Comparison of ENCODE assay signal across 26 mouse cellular contexts in genomic region chr4:56698671-56699070, GRCm38 (mm10). TPM values are rescaled to one million over a fixed set of nuclear protein-coding genes. Genes with fewer than 3 reads are reported as not detected.
DNase-seq lines count a peak whose midpoint lies in the region; ATAC-seq lines count a peak whose summit lies in the region.
"Had no signal": no experiment of that assay in that cellular context is flagged by ENCODE, and none has a peak within 500 bp of the region (broad histone marks: within the 10 kb centered on the region; RNA-seq: fewer than 3 reads in every experiment).

No protein-coding gene starts in this region.

- H3K4me1 ChIP-seq in kidney, embryonic 16.5 days (ENCODE audit: insufficient read depth, low read length), result peaks cover 7% of the 10 kb centered on the region; the same call in 1 of the 2 replicates

- no peak overlapping the region for H3K9ac ChIP-seq in kidney, embryonic 16.5 days (replicated peaks; ENCODE audit: low read length)
- H3K9ac ChIP-seq: embryonic facial prominence, embryonic 15.5 days; heart, embryonic 13.5 days; hindbrain, embryonic 12.5 days had no signal

- 33% methylated on average over 5 of the region's 5 CpGs for WGBS in kidney, embryonic 16.5 days

- no peak overlapping the region for H3K4me2 ChIP-seq in kidney, embryonic 16.5 days (replicated peaks; ENCODE audit: low read depth, low read length)
- H3K4me2 ChIP-seq: embryonic facial prominence, embryonic 15.5 days; heart, embryonic 13.5 days; hindbrain, embryonic 12.5 days had no signal

- H3K4me3 ChIP-seq in kidney, embryonic 16.5 days (ENCODE audit: low read length), result no peak overlapping the region
- H3K4me3 ChIP-seq: embryonic facial prominence, embryonic 15.5 days; erythroblast, embryonic 14.5 days; forebrain, embryonic 10.5 days; heart, embryonic 13.5 days; hindbrain, embryonic 12.5 days had no signal

- H3K27me3 ChIP-seq in kidney, embryonic 16.5 days (ENCODE audit: insufficient read depth, low read length), result no peaks in the 10 kb centered on the region
- H3K27me3 ChIP-seq: embryonic facial prominence, embryonic 15.5 days; heart, embryonic 13.5 days; hindbrain, embryonic 12.5 days; Patski had no signal

- no peak overlapping the region for H3K27ac ChIP-seq in kidney, embryonic 16.5 days (ENCODE audit: low read length)
- H3K27ac ChIP-seq: embryonic facial prominence, embryonic 15.5 days; forebrain, embryonic 10.5 days; heart, embryonic 13.5 days; hindbrain, embryonic 12.5 days; hindbrain, postnatal 0 days had no signal

- ATAC-seq in kidney, embryonic 16.5 days (ENCODE audit: low FRiP score, low TSS enrichment), result no peak
- ATAC-seq: activated CD4-positive, CD25-positive, alpha-beta regulatory T cell, adult 4 months; forebrain, embryonic 14.5 days; hindbrain, postnatal 0 days; Patski had no signal

- DNase-seq in kidney, adult 18-20 months, result peak; percentile 1
- peak; percentile 7 for DNase-seq in 3T3-L1 (ENCODE audit: low read depth, low spot score)
- peak; percentile 33 for DNase-seq in 416B (ENCODE audit: low read depth)
- peak; percentile 63 for DNase-seq in skeletal muscle tissue, adult 2 months (ENCODE audit: low read depth, low spot score)
- DNase-seq in spleen, postnatal 4 days (ENCODE audit: low spot score in 2 of 2), result no peak
- DNase-seq: adrenal gland, adult 2 months; adrenal gland, postnatal 25 days; cerebellum, adult 2 months; cerebellum, postnatal 10 days; embryo, embryonic 11 days; gastrocnemius, postnatal 10 days; heart, postnatal 10 days; heart, postnatal 4 days had no signal

- no peaks in the 10 kb centered on the region for H3K36me3 ChIP-seq in kidney, embryonic 16.5 days (ENCODE audit: insufficient read depth, low read length)
- H3K36me3 ChIP-seq: embryonic facial prominence, embryonic 15.5 days; forebrain, embryonic 10.5 days; heart, embryonic 13.5 days; hindbrain, embryonic 12.5 days had no signal

- H3K9me3 ChIP-seq in kidney, embryonic 16.5 days (ENCODE audit: low read length), result no peaks in the 10 kb centered on the region
- H3K9me3 ChIP-seq: embryonic facial prominence, embryonic 15.5 days; forebrain, embryonic 10.5 days; heart, embryonic 13.5 days; hindbrain, embryonic 12.5 days had no signal

RNA-seq across cellular contexts. Expression of gene Gm26657, which starts 41.2 kb away (rescaled TPM):
- polyA plus RNA-seq in kidney, embryonic 16.5 days (2015; fragmentation: Nextera tagmentation; extraction: Ambion mirVana), result not detected in 2 replicates
- polyA plus RNA-seq: activated CD4-positive, CD25-positive, alpha-beta regulatory T cell, adult 4 months; adrenal gland, adult 2 months; cerebellum, adult 2 months; embryonic facial prominence, embryonic 11.5 days; embryonic facial prominence, embryonic 15.5 days; erythroblast, embryonic 14.5 days; forebrain, embryonic 10.5 days; forebrain, embryonic 14.5 days; heart, embryonic 13.5 days; hindbrain, embryonic 12.5 days; hindbrain, postnatal 0 days; intestine, embryonic 14.5 days had no signal

RNA-seq across cellular contexts. Expression of gene Actl7b, which starts 42.6 kb away (rescaled TPM):
- not detected in 2 replicates for polyA plus RNA-seq in kidney, embryonic 16.5 days (2015; fragmentation: Nextera tagmentation; extraction: Ambion mirVana)
- polyA plus RNA-seq: activated CD4-positive, CD25-positive, alpha-beta regulatory T cell, adult 4 months; adrenal gland, adult 2 months; C2C12; embryonic facial prominence, embryonic 11.5 days; embryonic facial prominence, embryonic 15.5 days; erythroblast, embryonic 14.5 days; forebrain, embryonic 10.5 days; forebrain, embryonic 14.5 days; heart, embryonic 13.5 days; hindbrain, embryonic 12.5 days; hindbrain, postnatal 0 days; intestine, embryonic 14.5 days; Patski had no signal

RNA-seq across cellular contexts. Expression of gene Actl7a, which starts 44.5 kb away (rescaled TPM):
- not detected in 2 replicates for polyA plus RNA-seq in kidney, embryonic 16.5 days (2015; fragmentation: Nextera tagmentation; extraction: Ambion mirVana)
- polyA plus RNA-seq: activated CD4-positive, CD25-positive, alpha-beta regulatory T cell, adult 4 months; adrenal gland, adult 2 months; cerebellum, adult 2 months; embryonic facial prominence, embryonic 11.5 days; embryonic facial prominence, embryonic 15.5 days; erythroblast, embryonic 14.5 days; forebrain, embryonic 10.5 days; forebrain, embryonic 14.5 days; heart, embryonic 13.5 days; hindbrain, embryonic 12.5 days; hindbrain, postnatal 0 days; intestine, embryonic 14.5 days; Patski had no signal

Comparison
In these comparisons a context has a peak if more than half of its experiments do, and no peak if none do; other contexts are left out.
1. DNase-seq: peak in kidney, adult 18-20 months (single experiment), 3T3-L1 (single experiment), 416B (single experiment) and skeletal muscle tissue, adult 2 months (single experiment); none in spleen, postnatal 4 days (0 of 2).